Mouse (Mus musculus) erythroblast, embryonic 14.5 days (primary cell): ENCODE results near the gene Smo.

Experiments used
- GATA1 ChIP-seq: IDR thresholded peaks from 2 replicates; pipeline ENCODE4 v1.6.1; 2012; ENCODE audit warnings: low read length, inconsistent platforms, mixed read lengths
- TAL1 ChIP-seq: IDR thresholded peaks from 3 replicates; pipeline ENCODE4 v1.6.1; 2012; ENCODE audit warnings: low read length, inconsistent platforms, mixed read lengths

GRCm38 (mm10) chr6:29759012-29759679, 23.8 kb downstream of the Smo start:
- TF ChIP-seq GATA1 (no peak), TAL1 (no peak)
